Mouse (Mus musculus) G1E (cell line): ENCODE data around the gene Lpin2.

Experiments
- CTCF ChIP-seq: IDR thresholded peaks from 2 replicates; pipeline ENCODE4 v1.5.1; 2012; ENCODE audit warnings: low read depth, low read length, inconsistent platforms, mixed read lengths
- GATA1 ChIP-seq: IDR thresholded peaks from 2 replicates; pipeline ENCODE4 v1.6.1; 2012; ENCODE audit warnings: borderline replicate concordance, low read length, inconsistent platforms, mixed read lengths

- TF ChIP-seq CTCF: no peak
- no peak for TF ChIP-seq GATA1
Observed at GRCm38 (mm10) chr17:71268599-71268998, 86.2 kb downstream of the Lpin2 start.
